Mouse (Mus musculus) forebrain, embryonic 14.5 days (tissue): ENCODE data around the gene Ino80d. TPM values are rescaled to one million over a fixed set of nuclear protein-coding genes. Genes with fewer than 3 reads are reported as not detected.

Experiments
- ATAC-seq: fragments of 200-750 bp; cut with Nextera tagmentation; 2 replicates; pipeline ENCODE4 v1.8.0; 2017; ENCODE audit warnings: mild to moderate bottlenecking, moderate library complexity
- DNase-seq: peaks from one replicate; pipeline ENCODE4 v3.0.0-alpha.2; 2015; ENCODE audit warnings: low spot score
- H3K27ac ChIP-seq: fragments of 300-500 bp; sonication (generic); 2 replicates; pipeline ENCODE4 v1.5.1; 2014; ENCODE audit warnings: low read depth, mild to moderate bottlenecking, control low read depth, low read length, moderate library complexity
- H3K27me3 ChIP-seq: fragments of 300-500 bp; sonication (generic); replicated peaks from 2 replicates; pipeline ENCODE4 v1.6.1; 2014; ENCODE audit warnings: low read length, control low read depth, mixed read lengths; ENCODE audit not compliant: control insufficient read depth, insufficient read depth
- H3K36me3 ChIP-seq: fragments of 300-500 bp; sonication (generic); 2 replicates; pipeline ENCODE4 v1.6.1; 2014; ENCODE audit warnings: low read length, control low read depth; ENCODE audit not compliant: control insufficient read depth, insufficient read depth
- H3K4me1 ChIP-seq: fragments of 300-500 bp; sonication (generic); 2 replicates; pipeline ENCODE4 v1.6.1; 2014; ENCODE audit warnings: antibody characterized with exemption, low read length, control low read depth; ENCODE audit not compliant: control insufficient read depth, insufficient read depth
- H3K4me2 ChIP-seq: fragments of 300-500 bp; sonication (generic); 2 replicates; pipeline ENCODE4 v1.6.1; 2014; ENCODE audit warnings: mild to moderate bottlenecking, control low read depth, low read length
- H3K4me3 ChIP-seq: fragments of 300-500 bp; sonication (generic); 2 replicates; pipeline ENCODE4 v1.5.1; 2014; ENCODE audit warnings: low read depth, low read length, control low read depth
- H3K9ac ChIP-seq: fragments of 300-500 bp; sonication (generic); 2 replicates; pipeline ENCODE4 v1.6.1; 2014; ENCODE audit warnings: mild to moderate bottlenecking, low read length, control low read depth, moderate library complexity
- H3K9me3 ChIP-seq: fragments of 300-500 bp; sonication (generic); replicated peaks from 2 replicates; pipeline ENCODE4 v1.6.1; 2016; ENCODE audit warnings: low read length, control low read depth, mixed read lengths; ENCODE audit not compliant: control insufficient read depth
- WGBS: fragments of 180-500 bp; shearing (Covaris S2); extraction: QIAGEN DNeasy Blood & Tissue Kit; methylation state at CpG from one replicate; pipeline ENCODE4 v1.1.7; 2014; 5-methylcytosine and 5-hydroxymethylcytosine counted together
- polyA plus RNA-seq: library from polyadenylated mRNA; unstranded; fragments of >200 nt; fragmentation: Nextera tagmentation; extraction: Ambion mirVana; gene quantifications from 2 replicates; pipeline ENCODE4 v1.2.1, GENCODE M21; 2014

Gene Ino80d
- polyA plus RNA-seq, 1 experiment from 2014 or later, result 4.7 TPM

- no peak for DNase-seq
- no peak overlapping the region for H3K9ac ChIP-seq
- 83% methylated on average over 1 of the region's 1 CpGs for WGBS
These were observed 25.9 kb downstream of the Ino80d start for GRCm38 (mm10) chr1:63088614-63089013.

GRCm38 (mm10) chr1:63080277-63080676 is 34.2 kb downstream of the Ino80d start:
- Histone ChIP-seq H3K4me3 (no peak overlapping the region), H3K9ac (no peak overlapping the region), H3K36me3 (peaks cover 37% of the 10 kb centered on the region), H3K9me3 (no peaks in the 10 kb centered on the region), H3K27me3 (no peaks in the 10 kb centered on the region), H3K27ac (no peak overlapping the region), H3K4me2 (no peak overlapping the region), H3K4me1 (no peaks in the 10 kb centered on the region)
- ATAC-seq (no peak), DNase-seq (no peak)
- 84% methylated on average over 5 of the region's 5 CpGs for WGBS

More at GRCm38 (mm10) chr1:63088614-63089013, 25.9 kb downstream of the Ino80d start:
- no peaks in the 10 kb centered on the region for H3K9me3 ChIP-seq
- H3K27me3 ChIP-seq, result no peaks in the 10 kb centered on the region
- no peak overlapping the region for H3K27ac ChIP-seq
- no peak overlapping the region for H3K4me3 ChIP-seq
- no peak for ATAC-seq
- H3K4me2 ChIP-seq, result no peak overlapping the region
- H3K4me1 ChIP-seq, result no peaks in the 10 kb centered on the region
- peaks cover 70% of the 10 kb centered on the region for H3K36me3 ChIP-seq

GRCm38 (mm10) chr1:63076383-63076782 is 38.1 kb downstream of the Ino80d start:
- Histone ChIP-seq H3K4me3 (no peak overlapping the region), H3K36me3 (peaks cover 54% of the 10 kb centered on the region), H3K27ac (no peak overlapping the region), H3K27me3 (no peaks in the 10 kb centered on the region), H3K9me3 (no peaks in the 10 kb centered on the region), H3K4me1 (no peaks in the 10 kb centered on the region), H3K4me2 (no peak overlapping the region), H3K9ac (no peak overlapping the region)
- no peak for DNase-seq
- whole genome bisulfite sequencing, result 88% methylated on average over 2 of the region's 2 CpGs
- ATAC-seq, result no peak

- H3K4me2 ChIP-seq, result no peak overlapping the region
- H3K27me3 ChIP-seq, result no peaks in the 10 kb centered on the region
- 96% methylated on average over 1 of the region's 1 CpGs for WGBS
- no peak overlapping the region for H3K9ac ChIP-seq
- no peak overlapping the region for H3K27ac ChIP-seq
- DNase-seq (no peak), ATAC-seq (no peak)
- no peaks in the 10 kb centered on the region for H3K4me1 ChIP-seq
- peaks cover 64% of the 10 kb centered on the region for H3K36me3 ChIP-seq
- no peak overlapping the region for H3K4me3 ChIP-seq
- no peaks in the 10 kb centered on the region for H3K9me3 ChIP-seq
These were observed 43.1 kb downstream of the Ino80d start for GRCm38 (mm10) chr1:63071379-63071778.

GRCm38 (mm10) chr1:63058361-63058760 is 56.1 kb downstream of the Ino80d start:
- H3K4me3 ChIP-seq, result no peak overlapping the region
- 97% methylated on average over 12 of the region's 12 CpGs for WGBS
- H3K27ac ChIP-seq, result no peak overlapping the region
- H3K27me3 ChIP-seq, result no peaks in the 10 kb centered on the region
- peaks cover 54% of the 10 kb centered on the region for H3K36me3 ChIP-seq
- H3K9me3 ChIP-seq, result no peaks in the 10 kb centered on the region
- no peak overlapping the region for H3K9ac ChIP-seq
- no peak overlapping the region for H3K4me2 ChIP-seq
- DNase-seq (no peak), ATAC-seq (no peak)
- H3K4me1 ChIP-seq, result peaks cover 5% of the 10 kb centered on the region; the same call in 1 of the 2 replicates

DNA sequence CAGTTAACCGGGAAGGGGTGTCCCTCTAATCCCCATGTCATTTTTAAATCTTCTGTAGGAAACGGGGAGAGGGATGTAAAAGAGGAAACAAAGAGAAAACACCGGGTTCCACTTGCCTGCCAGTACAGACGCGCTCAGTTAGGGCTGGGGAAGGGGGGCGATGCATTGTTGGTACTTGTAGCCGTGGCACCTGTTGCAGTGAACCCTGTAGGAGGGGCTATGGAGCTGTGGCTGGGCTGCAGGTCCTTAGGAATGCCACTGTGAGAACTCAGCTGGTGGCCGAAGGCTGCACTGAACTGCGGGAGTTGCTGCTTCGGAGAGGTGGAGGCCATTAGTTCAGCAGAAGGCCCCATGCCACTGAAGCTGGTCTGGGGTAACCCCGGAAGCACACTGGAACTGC is 56.6 kb downstream of the Ino80d start:
- no peak for DNase-seq
- Histone ChIP-seq H3K36me3 (peaks cover 51% of the 10 kb centered on the region), H3K27me3 (no peaks in the 10 kb centered on the region), H3K4me1 (peaks cover 5% of the 10 kb centered on the region; the same call in 1 of the 2 replicates), H3K9ac (no peak overlapping the region), H3K9me3 (no peaks in the 10 kb centered on the region), H3K4me2 (no peak overlapping the region), H3K4me3 (no peak overlapping the region), H3K27ac (no peak overlapping the region)
- ATAC-seq, result no peak
- 86% methylated on average over 11 of the region's 11 CpGs for WGBS

DNA sequence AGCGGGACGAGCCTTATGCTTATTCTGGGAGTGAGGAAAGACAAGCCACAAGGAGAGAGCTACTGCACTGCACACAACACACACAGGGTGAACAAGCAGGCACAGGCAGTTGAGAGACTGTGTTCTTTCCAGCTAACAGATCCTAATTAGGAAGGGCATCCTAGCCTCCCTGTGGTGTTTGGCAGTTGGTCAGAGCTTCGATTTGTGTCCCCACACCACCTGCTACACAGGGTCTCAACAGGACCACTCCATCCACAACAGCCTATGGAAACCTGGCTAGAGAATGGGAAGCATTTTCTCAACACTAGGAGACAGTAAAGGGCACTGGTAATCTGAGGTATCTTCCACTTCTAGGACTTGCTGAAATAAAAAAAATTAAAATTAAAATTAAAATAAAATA is 57.1 kb downstream of the Ino80d start:
- no peak overlapping the region for H3K4me3 ChIP-seq
- 81% methylated on average over 3 of the region's 3 CpGs for WGBS
- H3K27me3 ChIP-seq, result no peaks in the 10 kb centered on the region
- DNase-seq (peak; percentile 37), ATAC-seq (no peak)
- H3K9ac ChIP-seq, result no peak overlapping the region
- H3K36me3 ChIP-seq, result peaks cover 50% of the 10 kb centered on the region
- H3K4me2 ChIP-seq, result no peak overlapping the region
- H3K9me3 ChIP-seq, result no peaks in the 10 kb centered on the region
- 0 out of 2 replicates have a peak overlapping the region, but pooled peaks have one; percentile 24 for H3K27ac ChIP-seq
- peaks cover 5% of the 10 kb centered on the region; the same call in 1 of the 2 replicates for H3K4me1 ChIP-seq

- H3K27me3 ChIP-seq, result no peaks in the 10 kb centered on the region
- peaks cover 34% of the 10 kb centered on the region for H3K36me3 ChIP-seq
- no peak overlapping the region for H3K4me3 ChIP-seq
- no peak overlapping the region for H3K27ac ChIP-seq
- H3K9me3 ChIP-seq, result no peaks in the 10 kb centered on the region
- no peak for ATAC-seq
- peak; percentile 44 for DNase-seq
- H3K9ac ChIP-seq, result no peak overlapping the region
- WGBS, result 28% methylated on average over 3 of the region's 3 CpGs
- H3K4me1 ChIP-seq, result peaks cover 5% of the 10 kb centered on the region; the same call in 1 of the 2 replicates
- H3K4me2 ChIP-seq, result no peak overlapping the region
These were observed 59.1 kb downstream of the Ino80d start for GRCm38 (mm10) chr1:63055386-63055785.

GRCm38 (mm10) chr1:63050866-63051265 is 63.6 kb downstream of the Ino80d start:
- Histone ChIP-seq H3K27ac (no peak overlapping the region), H3K27me3 (no peaks in the 10 kb centered on the region), H3K9ac (no peak overlapping the region), H3K4me1 (peaks cover 5% of the 10 kb centered on the region; the same call in 1 of the 2 replicates), H3K9me3 (no peaks in the 10 kb centered on the region), H3K4me2 (no peak overlapping the region), H3K36me3 (peaks cover 8% of the 10 kb centered on the region; the same call in 1 of the 2 replicates), H3K4me3 (no peak overlapping the region)
- 80% methylated on average over 8 of the region's 8 CpGs for WGBS
- no peak for DNase-seq
- ATAC-seq, result no peak
